Mouse (Mus musculus) kidney, embryonic 16.5 days (tissue): ENCODE measurements around the gene Ncam1. TPM values are rescaled to one million over a fixed set of nuclear protein-coding genes. Genes with fewer than 3 reads are reported as not detected.

ENCODE experiments used
- ATAC-seq: fragments of 200-750 bp; cut with Nextera tagmentation; 2 replicates; pipeline ENCODE4 v1.8.0; 2017; ENCODE audit warnings: moderate TSS enrichment; ENCODE audit not compliant: low FRiP score, low TSS enrichment
- H3K27ac ChIP-seq: fragments of 300-500 bp; sonication (generic); 2 replicates; pipeline ENCODE4 v1.5.1; 2014; ENCODE audit warnings: low read length
- H3K27me3 ChIP-seq: fragments of 300-500 bp; sonication (generic); 2 replicates; pipeline ENCODE4 v1.6.1; 2014; ENCODE audit warnings: low read length, control low read depth, mixed read lengths; ENCODE audit not compliant: insufficient read depth
- H3K36me3 ChIP-seq: fragments of 300-500 bp; sonication (generic); 2 replicates; pipeline ENCODE4 v1.6.1; 2014; ENCODE audit warnings: low read length, control low read depth, mixed read lengths; ENCODE audit not compliant: insufficient read depth
- H3K4me1 ChIP-seq: fragments of 300-500 bp; sonication (generic); 2 replicates; pipeline ENCODE4 v1.6.1; 2014; ENCODE audit warnings: low read length, control low read depth, mixed read lengths; ENCODE audit not compliant: insufficient read depth
- H3K4me2 ChIP-seq: fragments of 300-500 bp; sonication (generic); replicated peaks from 2 replicates; pipeline ENCODE4 v1.6.1; 2014; ENCODE audit warnings: low read depth, low read length
- H3K4me3 ChIP-seq: fragments of 300-500 bp; sonication (generic); 2 replicates; pipeline ENCODE4 v1.5.1; 2014; ENCODE audit warnings: mild to moderate bottlenecking, low read length
- H3K9ac ChIP-seq: fragments of 300-500 bp; sonication (generic); replicated peaks from 2 replicates; pipeline ENCODE4 v1.6.1; 2014; ENCODE audit warnings: low read length
- H3K9me3 ChIP-seq: fragments of 300-500 bp; sonication (generic); 2 replicates; pipeline ENCODE4 v1.6.1; 2016; ENCODE audit warnings: low read length, control low read depth
- WGBS: fragments of 180-500 bp; shearing (Covaris S2); extraction: QIAGEN DNeasy Blood & Tissue Kit; methylation state at CpG from one replicate; pipeline ENCODE4 v1.1.7; 2014; 5-methylcytosine and 5-hydroxymethylcytosine counted together
- polyA plus RNA-seq: library from polyadenylated mRNA; unstranded; fragments of >200 nt; fragmentation: Nextera tagmentation; extraction: Ambion mirVana; gene quantifications from 2 replicates; pipeline ENCODE4 v1.2.1, GENCODE M21; 2015

Ncam1 gene
- polyA plus RNA-seq, 1 experiment from 2014 or later, result 137 TPM

DNA sequence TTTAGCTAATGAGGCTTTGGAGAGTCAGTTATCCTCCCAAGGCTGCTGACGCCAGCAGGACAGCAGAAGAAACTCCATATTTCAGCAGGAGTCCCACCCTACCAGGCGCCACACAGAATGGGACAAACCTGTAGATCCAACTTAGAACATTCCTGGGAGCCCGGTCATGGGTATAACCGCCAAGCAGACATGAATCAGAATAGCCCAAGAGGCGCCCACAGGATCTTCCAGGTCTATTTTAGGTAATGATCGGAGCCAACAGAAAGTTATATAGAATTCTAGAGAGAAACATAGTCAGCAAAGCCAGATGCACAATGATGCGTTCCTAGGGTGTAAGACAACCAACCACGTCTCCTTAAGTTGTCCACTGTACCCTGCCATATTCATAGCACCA is 134.8 kb downstream of the Ncam1 start:
- H3K36me3 ChIP-seq, result peaks cover 3% of the 10 kb centered on the region; the same call in 1 of the 2 replicates
- no peak for ATAC-seq
- 0 out of 2 replicates have a peak, but pooled peaks cover 2% of the 10 kb centered on the region for H3K9me3 ChIP-seq
- peaks cover 11% of the 10 kb centered on the region; the same call in 1 of the 2 replicates for H3K4me1 ChIP-seq
- no peak overlapping the region for H3K27ac ChIP-seq
- no peak overlapping the region for H3K4me3 ChIP-seq
- no peak overlapping the region for H3K9ac ChIP-seq
- H3K27me3 ChIP-seq, result no peaks in the 10 kb centered on the region
- no peak overlapping the region for H3K4me2 ChIP-seq
- WGBS, result 84% methylated on average over 8 of the region's 8 CpGs

DNA sequence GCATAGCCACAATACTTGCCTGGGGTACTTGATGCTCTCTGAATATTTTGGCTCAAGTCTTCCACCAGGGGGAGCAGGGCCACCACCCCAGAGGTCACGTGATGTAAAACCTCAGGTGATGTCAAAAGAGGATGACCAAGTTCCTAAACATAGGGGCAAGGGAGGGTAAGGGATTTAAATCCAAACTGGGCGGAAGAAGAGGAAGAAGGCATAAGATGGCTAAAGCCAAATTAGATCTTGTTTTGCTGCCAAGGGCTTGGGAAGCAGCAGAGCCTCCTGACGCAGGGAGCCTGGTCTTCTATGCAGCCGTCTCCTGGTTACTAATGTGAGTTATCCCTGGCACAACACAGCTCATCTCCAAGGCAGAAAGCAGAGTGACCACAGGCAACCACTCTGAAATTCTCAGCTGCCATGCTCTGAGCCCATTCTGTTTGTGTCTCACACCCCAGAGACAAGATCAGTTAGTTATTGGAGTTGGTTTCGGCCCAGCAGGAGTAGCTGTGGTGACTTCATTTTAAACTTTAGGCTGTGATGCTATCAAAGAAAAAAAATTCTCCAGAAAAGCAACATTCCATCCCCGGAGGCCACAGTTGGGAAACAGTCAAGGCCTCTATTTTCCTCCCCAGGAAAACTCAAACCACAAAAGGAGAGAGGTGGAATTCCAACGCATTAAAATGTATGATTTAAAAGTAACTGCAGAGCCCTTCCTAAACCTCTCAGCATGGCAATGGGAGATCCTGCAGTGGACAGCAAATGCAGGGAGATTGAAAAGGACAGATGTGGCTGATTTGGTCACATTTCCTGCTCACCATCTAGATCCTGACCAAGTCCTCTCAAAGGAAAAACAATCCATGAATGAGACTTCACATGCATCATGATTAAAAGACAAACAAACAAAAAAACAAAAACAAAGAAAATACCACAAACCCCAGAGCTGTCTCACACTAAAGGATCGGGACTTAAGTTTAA is 135.5 kb downstream of the Ncam1 start:
- peaks cover 3% of the 10 kb centered on the region; the same call in 1 of the 2 replicates for H3K36me3 ChIP-seq
- no peak overlapping the region for H3K9ac ChIP-seq
- H3K4me1 ChIP-seq, result peaks cover 11% of the 10 kb centered on the region; the same call in 1 of the 2 replicates
- no peak for ATAC-seq
- H3K27me3 ChIP-seq, result no peaks in the 10 kb centered on the region
- 64% methylated on average over 8 of the region's 8 CpGs for WGBS
- no peak overlapping the region for H3K4me2 ChIP-seq
- H3K9me3 ChIP-seq, result 0 out of 2 replicates have a peak, but pooled peaks cover 2% of the 10 kb centered on the region
- H3K27ac ChIP-seq, result peak overlapping the region; percentile 11; the same call in 1 of the 2 replicates
- no peak overlapping the region for H3K4me3 ChIP-seq

DNA sequence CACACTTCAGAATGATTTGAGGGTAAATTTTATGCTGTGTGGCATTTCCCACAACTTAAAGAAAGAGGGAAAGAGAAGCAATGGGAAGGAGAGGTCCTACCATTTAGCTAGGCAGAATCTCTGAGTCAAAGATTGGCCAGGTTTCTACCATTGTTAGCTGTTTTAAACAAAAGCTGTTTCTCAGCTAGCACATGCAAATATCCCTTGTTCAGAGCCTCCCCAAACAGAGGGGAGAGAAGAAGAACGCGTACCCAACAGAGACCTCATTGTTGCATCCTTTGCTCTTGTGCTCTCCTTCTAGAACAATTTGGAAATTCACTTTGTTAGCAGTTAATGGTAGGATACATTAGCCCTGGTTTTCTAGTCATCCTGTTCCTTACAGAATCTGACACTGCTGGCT is 137.2 kb downstream of the Ncam1 start:
- H3K4me1 ChIP-seq, result peaks cover 11% of the 10 kb centered on the region; the same call in 1 of the 2 replicates
- no peaks in the 10 kb centered on the region for H3K9me3 ChIP-seq
- no peak overlapping the region for H3K4me3 ChIP-seq
- no peak overlapping the region for H3K4me2 ChIP-seq
- WGBS, result 95% methylated on average over 2 of the region's 2 CpGs
- no peak overlapping the region for H3K9ac ChIP-seq
- no peak for ATAC-seq
- no peaks in the 10 kb centered on the region for H3K27me3 ChIP-seq
- no peaks in the 10 kb centered on the region for H3K36me3 ChIP-seq
- no peak overlapping the region for H3K27ac ChIP-seq

DNA sequence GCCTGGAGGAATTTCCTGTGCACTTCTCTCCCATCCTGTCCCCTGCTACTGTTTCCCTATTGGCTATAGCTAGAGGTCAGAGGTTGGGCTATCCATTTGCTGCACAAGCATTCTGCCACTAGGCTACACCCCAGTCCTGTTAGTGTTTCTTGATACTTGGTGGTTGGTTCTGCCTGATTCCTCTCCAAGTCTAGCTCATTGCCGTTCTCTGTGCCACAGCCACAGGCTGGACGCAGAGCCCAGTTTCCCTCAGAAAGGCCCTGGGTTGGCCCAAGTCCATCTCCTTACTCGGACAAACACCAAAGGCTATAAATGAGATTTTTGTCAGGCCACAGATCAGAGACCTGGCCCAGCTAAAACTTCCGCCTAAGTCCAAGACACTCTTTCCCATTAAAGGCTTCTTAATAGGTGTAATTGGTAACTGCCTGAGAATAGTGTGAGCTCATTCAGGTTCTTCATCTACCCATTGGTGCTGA is 140.3 kb downstream of the Ncam1 start:
- Histone ChIP-seq H3K9ac (no peak overlapping the region), H3K4me3 (no peak overlapping the region), H3K9me3 (no peaks in the 10 kb centered on the region), H3K4me1 (peaks cover 4% of the 10 kb centered on the region; the same call in 1 of the 2 replicates), H3K27me3 (no peaks in the 10 kb centered on the region), H3K27ac (no peak overlapping the region), H3K4me2 (no peak overlapping the region), H3K36me3 (no peaks in the 10 kb centered on the region)
- ATAC-seq, result no peak
- WGBS, result 64% methylated on average over 4 of the region's 4 CpGs

DNA sequence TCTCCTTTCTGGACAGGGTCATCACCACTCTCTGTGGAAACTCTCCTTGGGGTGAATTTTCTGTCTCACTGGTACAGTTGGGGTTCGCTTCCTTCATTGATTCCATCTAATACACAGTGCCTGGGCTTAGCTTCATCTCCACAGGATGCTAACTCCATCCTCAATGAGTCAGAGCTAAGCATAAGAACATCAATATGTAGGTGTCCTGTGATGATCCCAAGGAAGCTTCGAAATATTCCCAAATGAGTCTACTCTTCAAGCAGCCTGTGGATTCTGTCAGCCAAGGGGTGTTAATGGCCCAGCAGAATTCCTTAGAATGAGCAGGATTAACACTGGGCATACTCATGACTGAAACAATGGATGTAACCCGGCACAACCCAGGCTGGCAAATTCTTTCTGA is 144.3 kb downstream of the Ncam1 start:
- no peak for ATAC-seq
- 91% methylated on average over 3 of the region's 3 CpGs for WGBS

DNA sequence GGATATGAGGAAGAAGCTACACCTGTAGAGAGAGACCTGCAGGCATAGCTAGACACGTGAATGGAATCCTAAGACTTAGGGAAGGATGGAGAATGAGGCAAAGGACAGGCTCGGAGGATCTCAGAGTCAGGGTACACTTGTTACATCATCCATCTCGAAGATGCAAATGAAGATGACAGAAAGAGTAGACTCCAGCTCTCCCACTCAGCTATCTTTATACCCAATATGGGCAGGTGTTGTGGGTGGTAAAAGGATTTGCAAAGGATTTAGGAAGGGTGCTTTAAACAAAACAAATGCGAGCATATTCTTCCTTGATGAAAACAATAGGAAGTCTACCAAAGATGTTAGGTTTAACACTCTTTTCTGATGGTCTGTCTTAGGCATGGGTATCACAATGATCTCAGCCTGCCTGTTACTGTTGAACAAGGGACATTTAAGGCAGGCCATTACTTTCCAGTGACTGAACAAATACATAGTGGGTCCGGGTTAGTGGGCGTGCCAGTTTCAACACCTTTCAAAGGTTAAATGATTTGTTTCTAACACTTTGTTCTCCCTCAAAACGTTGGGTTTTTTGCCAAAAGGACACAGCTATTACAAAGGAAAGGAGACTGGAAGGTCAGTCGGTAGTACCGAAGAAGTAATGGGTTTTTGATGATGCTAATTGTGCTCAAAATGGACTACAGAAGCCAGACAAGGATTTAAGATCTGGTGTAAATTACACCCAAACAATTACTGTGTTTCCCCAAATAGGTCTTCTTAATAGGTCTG is 145.1 kb downstream of the Ncam1 start:
- H3K36me3 ChIP-seq, result 0 out of 2 replicates have a peak, but pooled peaks cover 4% of the 10 kb centered on the region
- H3K9me3 ChIP-seq, result peaks cover 3% of the 10 kb centered on the region; the same call in 1 of the 2 replicates
- H3K4me1 ChIP-seq, result no peaks in the 10 kb centered on the region
- no peak overlapping the region for H3K4me3 ChIP-seq
- no peak overlapping the region for H3K27ac ChIP-seq
- 69% methylated on average over 9 of the region's 9 CpGs for WGBS
- no peaks in the 10 kb centered on the region for H3K27me3 ChIP-seq
- H3K9ac ChIP-seq, result no peak overlapping the region
- ATAC-seq, result no peak
- no peak overlapping the region for H3K4me2 ChIP-seq

More for the DNA sequence above, 144.3 kb downstream of the Ncam1 start:
- 0 out of 2 replicates have a peak, but pooled peaks cover 4% of the 10 kb centered on the region for H3K36me3 ChIP-seq
- H3K27me3 ChIP-seq, result no peaks in the 10 kb centered on the region
- H3K9me3 ChIP-seq, result no peaks in the 10 kb centered on the region
- no peak overlapping the region for H3K4me2 ChIP-seq
- no peaks in the 10 kb centered on the region for H3K4me1 ChIP-seq
- H3K4me3 ChIP-seq, result no peak overlapping the region
- H3K27ac ChIP-seq, result no peak overlapping the region
- H3K9ac ChIP-seq, result no peak overlapping the region

DNA sequence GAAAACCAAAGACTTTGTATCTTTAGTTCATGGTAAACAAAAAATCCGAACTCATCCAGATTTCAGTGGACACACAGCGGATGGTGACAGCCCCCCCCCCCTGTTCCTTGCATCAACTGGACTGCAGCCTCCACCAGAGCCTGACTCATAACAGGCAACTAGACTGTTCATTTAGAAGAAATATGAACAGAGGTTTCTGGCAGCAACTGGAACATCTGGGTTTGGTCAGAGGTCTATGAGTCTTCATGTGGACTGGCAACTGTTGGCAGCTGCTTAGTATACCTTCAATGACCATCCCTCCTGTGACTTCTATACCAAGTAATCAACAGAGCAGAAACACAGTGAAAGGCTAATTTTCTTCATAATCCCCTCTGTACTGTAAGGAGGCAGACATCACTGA is 154.4 kb downstream of the Ncam1 start:
- Histone ChIP-seq H3K36me3 (peaks cover 5% of the 10 kb centered on the region; the same call in 1 of the 2 replicates), H3K27me3 (no peaks in the 10 kb centered on the region), H3K9me3 (peaks cover 9% of the 10 kb centered on the region; the same call in 1 of the 2 replicates), H3K9ac (no peak overlapping the region), H3K4me3 (no peak overlapping the region), H3K27ac (no peak overlapping the region), H3K4me2 (no peak overlapping the region), H3K4me1 (peaks cover 10% of the 10 kb centered on the region)
- 91% methylated on average over 2 of the region's 2 CpGs for WGBS
- no peak for ATAC-seq

DNA sequence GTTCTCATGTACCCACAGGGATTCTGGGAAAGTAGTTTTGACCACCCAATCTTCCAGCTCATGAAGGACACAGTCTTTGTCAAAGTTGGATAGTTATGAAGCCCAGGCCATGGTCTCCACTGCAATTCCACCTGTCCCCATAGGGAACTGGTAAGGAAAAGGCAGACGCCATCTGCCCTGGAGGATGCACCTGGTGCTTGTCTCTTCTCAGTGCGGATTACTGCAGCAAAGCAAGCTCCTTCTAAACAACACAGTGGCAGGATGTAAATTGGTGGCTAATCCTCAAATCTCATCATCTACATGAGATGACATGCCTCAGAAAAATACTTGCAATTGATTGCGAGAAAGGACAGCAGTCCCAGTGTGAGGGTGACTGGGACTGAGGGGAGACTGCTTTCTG is 158.0 kb downstream of the Ncam1 start:
- Histone ChIP-seq H3K4me2 (no peak overlapping the region), H3K36me3 (no peaks in the 10 kb centered on the region), H3K9ac (no peak overlapping the region), H3K4me3 (no peak overlapping the region), H3K27me3 (no peaks in the 10 kb centered on the region), H3K27ac (peak overlapping the region; percentile 57; the same call in 1 of the 2 replicates), H3K4me1 (peaks cover 10% of the 10 kb centered on the region), H3K9me3 (no peaks in the 10 kb centered on the region)
- 93% methylated on average over 3 of the region's 3 CpGs for WGBS
- ATAC-seq, result no peak

DNA sequence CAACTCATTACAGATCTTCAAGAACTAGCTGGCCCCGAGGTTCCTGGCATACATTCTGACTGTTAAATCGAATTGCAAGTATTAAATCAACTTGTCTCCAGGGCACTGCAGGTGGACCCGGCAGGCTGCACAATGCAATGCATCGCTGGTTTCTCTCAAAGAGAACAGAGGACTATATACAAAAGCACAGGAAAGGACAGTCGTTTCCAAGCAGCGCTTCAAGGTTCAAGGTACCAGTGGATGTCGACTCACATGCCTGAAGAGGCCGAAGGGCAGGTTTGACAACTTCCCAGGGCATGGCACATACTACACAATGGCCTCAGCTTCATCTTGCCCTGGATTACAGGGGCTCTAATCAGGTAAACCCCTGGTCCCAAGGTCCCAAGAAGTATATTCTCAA is 158.6 kb downstream of the Ncam1 start:
- Histone ChIP-seq H3K4me3 (no peak overlapping the region), H3K27me3 (no peaks in the 10 kb centered on the region), H3K36me3 (no peaks in the 10 kb centered on the region), H3K9me3 (no peaks in the 10 kb centered on the region), H3K27ac (peak overlapping the region; percentile 57; the same call in 1 of the 2 replicates), H3K4me2 (no peak overlapping the region), H3K9ac (no peak overlapping the region), H3K4me1 (peaks cover 10% of the 10 kb centered on the region)
- WGBS, result 33% methylated on average over 8 of the region's 8 CpGs
- ATAC-seq, result peak; percentile 70
